ENCODE assay signal across 4 mouse cellular contexts in the genomic region with DNA sequence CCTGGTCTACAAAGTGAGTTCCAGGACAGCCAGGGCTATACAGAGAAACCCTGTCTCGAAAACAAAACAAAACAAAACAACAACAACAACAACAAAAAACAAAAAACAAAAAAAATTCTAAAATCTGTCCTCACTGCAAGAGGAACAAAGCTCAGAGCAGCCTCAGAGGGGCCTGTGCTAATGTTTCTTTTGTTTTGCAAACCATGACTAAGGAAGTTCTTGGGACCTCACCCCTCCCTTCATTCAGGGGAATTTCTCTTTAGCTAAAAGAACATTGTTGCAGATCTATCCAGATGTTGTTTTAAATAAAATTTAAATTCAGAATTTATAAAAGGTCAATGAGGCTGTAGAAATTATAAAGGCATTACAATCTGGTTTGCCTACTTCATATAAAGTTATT.
DNase-seq lines count a peak whose midpoint lies in the region; TF ChIP-seq lines count a peak whose summit lies in the region.
"Not testable (repeated sequence)": the region's sequence is repeated elsewhere in the genome, so short reads cannot be mapped to it uniquely, and the experiment has no call there.

No protein-coding gene starts in this region.

- in situ Hi-C loops in ES-E14 (cut with MboI; ENCODE audit: low sequenced_read_pairs in 2 of 2, unreplicated experiment in 2 of 2): not testable (repeated sequence)

- H3K27ac ChIP-seq in ES-E14 (ENCODE audit: insufficient read depth, low read depth, low read length, poor library complexity, severe bottlenecking): not testable (repeated sequence)

- H3K4me1 ChIP-seq in ES-E14 (ENCODE audit: control insufficient read depth in 2 of 2, insufficient read depth in 2 of 2, low read length in 2 of 2, poor library complexity in 1 of 2): not testable (repeated sequence)

- not testable (repeated sequence) for H3K9ac ChIP-seq in ES-E14 (ENCODE audit: insufficient read depth, low read depth, low read length, poor library complexity, severe bottlenecking)

- H3K9me3 ChIP-seq in ES-E14 (ENCODE audit: control insufficient read depth, insufficient read depth, low read depth, low read length): not testable (repeated sequence)

- not testable (repeated sequence) for H3K4me3 ChIP-seq in ES-E14 (ENCODE audit: insufficient read depth in 1 of 2, low read depth in 1 of 2, low read length in 2 of 2, poor library complexity in 1 of 2, severe bottlenecking in 1 of 2)

- H3K36me3 ChIP-seq in ES-E14 (ENCODE audit: control insufficient read depth, insufficient read depth, low read length, poor library complexity, severe bottlenecking): not testable (repeated sequence)

- peak; percentile 58 for DNase-seq in ES-CJ7 (ENCODE audit: low read depth, low spot score)
- DNase-seq in ES-E14 (ENCODE audit: low read depth, low spot score): not testable (repeated sequence)
- peak; percentile 58 for DNase-seq in R1 (ENCODE audit: low read depth, low spot score)
- peak; percentile 25 for DNase-seq in ZHBTc4 (ENCODE audit: low read depth, low spot score)

TF ChIP-seq in ES-E14, 5 proteins besides CTCF, POLR2A, EP300 and RAD21:
- 0 out of 2 replicates have a peak, but pooled peaks have one; percentile 41 for TF ChIP-seq MAFK (IDR thresholded peaks at IDR 0.05; ENCODE audit: insufficient read depth, low read depth, low read length)
